Mouse (Mus musculus) cerebellum, adult 2 months (tissue): Measurements from ENCODE around the gene Zfp1. TPM values are rescaled to one million over a fixed set of nuclear protein-coding genes. Genes with fewer than 3 reads are reported as not detected.
A peak's percentile ranks its signal among the peaks of the same experiment; 100 is the strongest.

ENCODE experiments used
- DNase-seq, 2 experiments: peaks; one replicate each; pipeline ENCODE4 v3.0.0; 2021
- H3K27ac ChIP-seq: fragments of 200-500 bp; 2 replicates; pipeline ENCODE4 v1.5.1; 2012; ENCODE audit warnings: low read length, control low read depth, inconsistent platforms; ENCODE audit not compliant: insufficient read depth
- H3K27me3 ChIP-seq: fragments of 200-500 bp; 2 replicates; pipeline ENCODE4 v1.6.1; 2012; ENCODE audit warnings: inconsistent platforms, mild to moderate bottlenecking, low read length, moderate library complexity; ENCODE audit not compliant: control insufficient read depth, insufficient read depth
- H3K4me1 ChIP-seq: fragments of 200-500 bp; 2 replicates; pipeline ENCODE4 v1.6.1; 2011; ENCODE audit warnings: low read length; ENCODE audit not compliant: control insufficient read depth, insufficient read depth
- H3K4me3 ChIP-seq: fragments of 200-500 bp; replicated peaks from 2 replicates; pipeline ENCODE3; 2011; ENCODE audit warnings: mild to moderate bottlenecking, low read depth, low read length, control low read depth; ENCODE audit not compliant: insufficient read depth
- CTCF ChIP-seq: fragments of 200-500 bp; IDR thresholded peaks from 2 replicates; pipeline ENCODE4 v1.5.1; 2011; ENCODE audit warnings: low read depth, mild to moderate bottlenecking, control low read depth, low read length, moderate library complexity, borderline replicate concordance; ENCODE audit not compliant: insufficient read depth
- POLR2A ChIP-seq: fragments of 200-500 bp; IDR thresholded peaks from 2 replicates; pipeline ENCODE4 v1.6.1; 2011; ENCODE audit warnings: low read length, control low read depth, borderline replicate concordance; ENCODE audit not compliant: insufficient read depth
- WGBS: fragments of 180-500 bp; shearing (Covaris S2); methylation state at CpG from one replicate; pipeline ENCODE4 v1.1.7; 2018; 5-methylcytosine and 5-hydroxymethylcytosine counted together
- polyA plus RNA-seq: library from polyadenylated mRNA; depleted of rRNA; stranded (reverse); fragments of >200 nt; gene quantifications from 2 replicates; pipeline ENCODE4 v1.2.3, GENCODE M21; 2012

Zfp1 gene
- polyA plus RNA-seq, 1 experiment: 23.7 TPM

DNA sequence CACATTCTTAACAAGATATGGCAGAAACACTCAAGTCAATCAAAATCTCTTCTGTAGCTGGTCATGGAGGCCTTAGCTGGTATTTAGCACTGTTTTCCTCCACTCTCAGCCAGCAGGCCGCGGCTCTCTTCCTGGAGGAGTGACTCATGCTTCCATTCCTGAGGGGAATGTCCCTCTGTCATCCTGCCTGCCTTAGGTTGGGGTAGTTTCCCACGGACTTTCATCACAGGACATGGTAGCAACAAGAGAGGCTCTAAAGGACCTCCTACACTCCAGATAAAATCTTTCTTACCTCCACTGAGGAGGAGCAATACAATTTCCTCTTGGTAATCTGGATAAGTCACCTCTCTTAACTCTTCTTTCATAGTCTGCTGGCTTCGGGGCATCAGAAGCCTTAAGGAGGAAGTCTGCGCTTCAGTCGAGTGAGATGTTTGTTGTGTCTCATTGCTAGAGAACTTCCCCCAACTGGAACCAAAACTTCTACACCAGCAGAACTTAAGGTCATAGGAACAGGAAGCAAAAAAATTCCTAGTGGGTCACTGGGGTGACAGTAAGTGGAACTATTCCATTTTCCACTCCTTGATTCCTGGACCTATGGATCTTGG lies 15.7 kb downstream of the Zfp1 start:
- no peak for DNase-seq
- Histone ChIP-seq H3K4me1 (no peaks in the 10 kb centered on the region; the same call in 1 of the 2 replicates), H3K27ac (no peak overlapping the region), H3K4me3 (no peak overlapping the region), H3K27me3 (no peaks in the 10 kb centered on the region)
- 57% methylated on average over 6 of the region's 6 CpGs for whole genome bisulfite sequencing
- no peak for TF ChIP-seq CTCF

DNA sequence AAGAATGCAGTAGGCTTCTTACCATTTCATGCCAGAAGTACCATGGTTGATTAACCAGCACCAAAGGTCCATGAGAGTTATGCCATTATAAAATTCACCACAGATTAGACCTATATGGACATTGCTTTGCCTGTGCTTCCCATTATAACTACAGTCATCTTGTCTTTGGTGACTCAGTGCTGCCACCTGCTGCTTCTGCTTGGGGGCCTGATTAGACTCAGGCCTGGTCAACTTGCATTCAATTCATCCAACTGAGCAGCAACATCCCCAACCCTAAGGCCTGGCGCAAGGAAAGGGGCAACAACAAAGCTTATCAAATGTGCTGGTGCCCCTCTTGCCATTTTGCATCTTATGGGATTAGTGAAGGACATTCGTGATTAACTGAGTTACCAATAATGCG lies 19.3 kb downstream of the Zfp1 start:
- TF ChIP-seq CTCF (peak; percentile 79), POLR2A (no peak)
- no peak overlapping the region for H3K27ac ChIP-seq
- 94% methylated on average over 3 of the region's 3 CpGs for WGBS
- DNase-seq: peak; percentile 72 to 79
- no peak overlapping the region for H3K4me3 ChIP-seq
- H3K27me3 ChIP-seq: no peaks in the 10 kb centered on the region
- H3K4me1 ChIP-seq: no peaks in the 10 kb centered on the region; the same call in 1 of the 2 replicates

DNA sequence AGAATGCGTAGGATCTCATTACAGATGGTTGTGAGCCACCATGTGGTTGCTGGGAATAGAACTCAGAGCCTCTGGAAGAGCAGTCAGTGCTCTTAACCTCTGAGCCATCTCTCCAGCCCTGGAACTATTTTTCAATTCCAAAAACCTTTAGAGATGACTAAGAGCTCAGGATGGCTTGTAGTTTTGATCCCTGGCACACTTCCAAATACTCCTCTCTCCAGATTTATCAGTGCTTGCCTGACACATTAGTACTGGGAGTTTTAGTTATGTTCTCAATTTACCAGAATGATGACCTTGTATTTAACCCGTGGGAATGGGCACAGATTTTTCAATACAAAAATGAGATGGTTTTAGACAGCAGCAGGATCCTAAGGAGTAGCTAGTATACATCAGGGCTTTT lies 23.6 kb downstream of the Zfp1 start:
- TF ChIP-seq POLR2A (no peak), CTCF (no peak)
- WGBS: 93% methylated on average over 2 of the region's 2 CpGs
- Histone ChIP-seq H3K27ac (no peak overlapping the region), H3K4me3 (no peak overlapping the region), H3K27me3 (no peaks in the 10 kb centered on the region), H3K4me1 (no peaks in the 10 kb centered on the region)
- DNase-seq: no peak

DNA sequence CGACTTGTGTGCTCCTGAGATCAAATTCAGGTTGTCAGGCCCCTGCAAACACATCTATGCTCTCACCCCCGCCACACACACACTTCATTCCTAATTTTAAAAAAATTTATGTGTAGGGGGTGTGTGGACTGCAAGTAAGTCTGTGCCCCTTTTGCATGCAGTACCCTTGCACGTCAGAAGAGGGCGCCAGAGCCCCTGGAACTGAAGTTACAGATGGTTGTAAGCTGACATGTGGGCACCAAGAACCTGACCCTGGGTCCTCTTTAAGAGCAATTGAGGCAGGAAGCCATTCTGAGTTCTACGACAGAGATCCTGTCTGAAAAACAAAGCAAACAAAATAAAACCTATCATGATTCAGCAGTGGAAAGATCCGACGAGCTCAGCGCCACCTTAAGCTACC lies 33.0 kb downstream of the Zfp1 start:
- H3K4me1 ChIP-seq: no peaks in the 10 kb centered on the region
- H3K27ac ChIP-seq: no peak overlapping the region
- H3K4me3 ChIP-seq: no peak overlapping the region
- peak in 1 of 2 experiments; percentile 26 for DNase-seq
- TF ChIP-seq CTCF (peak; percentile 43; the same call in 1 of the 2 replicates), POLR2A (no peak)
- H3K27me3 ChIP-seq: no peaks in the 10 kb centered on the region
- WGBS: 85% methylated on average over 8 of the region's 8 CpGs

DNA sequence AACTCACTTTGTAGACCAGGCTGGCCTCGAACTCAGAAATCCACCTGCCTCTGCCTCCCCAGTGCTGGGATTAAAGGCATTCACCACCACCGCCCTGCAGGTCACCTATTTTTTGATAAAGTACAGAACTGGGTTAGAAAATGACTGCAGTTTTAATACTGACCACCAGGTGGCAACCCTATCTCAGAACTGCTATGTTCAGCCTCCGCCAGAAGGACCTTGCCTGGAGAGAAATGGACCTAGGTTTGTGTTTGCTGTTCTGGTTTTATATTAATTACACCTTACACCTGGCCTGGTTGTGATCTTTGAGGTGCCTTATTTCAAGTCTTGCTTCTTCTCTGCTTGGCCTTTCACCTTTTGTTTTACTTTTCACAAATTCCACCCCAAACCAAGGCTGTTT lies 34.9 kb downstream of the Zfp1 start:
- WGBS: 26% methylated on average over 3 of the region's 3 CpGs
- TF ChIP-seq CTCF (peak; percentile 75), POLR2A (no peak)

DNA sequence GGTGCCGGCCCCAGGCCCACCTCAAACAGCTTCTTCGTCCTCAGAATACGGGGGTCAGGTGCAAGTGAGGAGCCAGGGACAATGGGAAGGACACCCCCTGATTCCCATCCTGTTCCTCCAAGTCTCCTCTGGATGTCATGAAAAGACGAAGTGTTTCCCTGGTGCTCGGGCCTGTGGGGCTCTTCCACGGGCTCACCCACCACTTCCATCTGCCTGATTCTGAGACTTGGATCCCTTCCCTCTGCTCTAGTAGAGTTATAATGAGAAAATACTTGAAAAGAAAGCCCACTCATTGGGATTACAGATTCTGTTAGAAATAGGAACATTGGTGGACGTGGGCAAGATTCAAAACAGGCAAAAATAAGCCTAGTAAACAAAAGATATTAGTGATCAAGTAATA lies 35.6 kb downstream of the Zfp1 start:
- Histone ChIP-seq H3K4me1 (no peaks in the 10 kb centered on the region), H3K4me3 (no peak overlapping the region), H3K27me3 (no peaks in the 10 kb centered on the region), H3K27ac (no peak overlapping the region)
- DNase-seq: no peak
- 91% methylated on average over 7 of the region's 7 CpGs for WGBS
- TF ChIP-seq CTCF (no peak), POLR2A (no peak)

More for the DNA sequence above, 34.9 kb downstream of the Zfp1 start:
- Histone ChIP-seq H3K4me3 (no peak overlapping the region), H3K27me3 (no peaks in the 10 kb centered on the region), H3K27ac (no peak overlapping the region), H3K4me1 (no peaks in the 10 kb centered on the region)
- peak; percentile 54 to 67 for DNase-seq

DNA sequence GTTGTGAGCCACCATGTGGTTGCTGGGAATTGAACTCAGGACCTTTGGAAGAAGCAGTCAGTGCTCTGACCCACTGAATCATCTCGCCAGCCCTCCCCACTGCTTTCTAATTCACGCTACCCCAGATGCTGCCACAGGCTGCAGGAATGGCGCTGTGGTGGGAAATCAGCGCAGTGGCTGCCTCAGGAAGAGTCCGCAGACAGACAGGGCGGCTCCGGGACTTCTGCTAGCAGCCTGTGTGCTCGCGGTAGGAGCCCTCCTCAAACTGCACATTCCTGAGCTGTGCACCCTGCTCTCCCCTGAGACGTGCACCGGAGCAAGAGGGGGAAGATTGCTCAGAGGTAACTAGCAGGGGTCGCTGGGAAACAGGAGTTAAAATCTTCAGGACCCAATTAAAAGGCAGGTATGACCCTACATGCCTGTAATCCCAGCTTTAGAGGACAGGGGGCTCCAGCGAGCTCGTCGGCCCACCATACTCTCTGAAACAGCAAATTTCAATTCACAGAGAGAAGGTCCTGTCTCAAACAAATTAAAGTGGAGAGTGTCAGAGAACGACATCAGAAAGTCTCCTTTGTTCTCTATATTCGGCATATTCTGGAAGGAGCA lies 37.3 kb downstream of the Zfp1 start:
- no peaks in the 10 kb centered on the region for H3K4me1 ChIP-seq
- no peak overlapping the region for H3K4me3 ChIP-seq
- H3K27ac ChIP-seq: no peak overlapping the region
- H3K27me3 ChIP-seq: no peaks in the 10 kb centered on the region
- peak; percentile 34; the same call in 1 of the 2 replicates for TF ChIP-seq CTCF
- no peak for TF ChIP-seq POLR2A
- no peak for DNase-seq
- whole genome bisulfite sequencing: 45% methylated on average over 17 of the region's 17 CpGs

DNA sequence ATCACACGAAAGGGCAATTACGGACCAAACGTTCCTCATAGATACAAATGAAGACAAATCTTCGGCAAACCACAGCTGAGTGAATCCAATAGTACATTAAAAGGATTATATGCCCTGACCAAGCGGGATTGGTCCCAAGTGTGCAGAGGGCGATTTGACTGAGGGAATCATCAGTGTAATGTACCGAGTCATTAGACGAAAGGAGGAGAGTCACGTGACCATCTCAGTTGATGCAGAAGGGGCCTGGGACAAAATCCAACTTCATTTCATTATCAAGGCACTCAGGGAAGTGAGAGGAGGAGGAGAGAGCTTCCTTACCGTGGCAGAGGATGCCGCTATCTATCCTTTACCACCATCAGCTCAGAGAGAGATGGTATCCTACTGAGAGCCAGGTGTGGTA lies 38.0 kb downstream of the Zfp1 start:
- Histone ChIP-seq H3K4me1 (no peaks in the 10 kb centered on the region), H3K27me3 (no peaks in the 10 kb centered on the region), H3K4me3 (no peak overlapping the region), H3K27ac (no peak overlapping the region)
- 33% methylated on average over 11 of the region's 11 CpGs for WGBS
- DNase-seq: no peak
- TF ChIP-seq POLR2A: no peak
- no peak for TF ChIP-seq CTCF
